Mouse (Mus musculus) layer of hippocampus, adult 2 months (tissue): Measurements from ENCODE around the gene Plk1. TPM values are rescaled to one million over a fixed set of nuclear protein-coding genes. Genes with fewer than 3 reads are reported as not detected.

ENCODE experiments used
- DNase-seq, 2 experiments: peaks; one replicate each; pipeline ENCODE4 v3.0.0; 2022; ENCODE audit warnings: low spot score in 2 of 2
- H3K27ac ChIP-seq: fragments of 200-600 bp; 2 replicates; pipeline ENCODE4 v1.8.1; 2022
- H3K4me3 ChIP-seq: fragments of 200-600 bp; 2 replicates; pipeline ENCODE4 v1.8.1; 2022; ENCODE audit warnings: mild to moderate bottlenecking
- CTCF ChIP-seq: fragments of 200-600 bp; conservative IDR thresholded peaks from 2 replicates; pipeline ENCODE4 v1.8.1; 2022; ENCODE audit warnings: antibody characterized with exemption, mild to moderate bottlenecking, moderate library complexity
- total RNA-seq, 2 experiments: library from RNA; stranded (reverse); gene quantifications; 2 replicates each; pipeline ENCODE4 v1.2.3; 2021

The Plk1 gene
- total RNA-seq, 2 experiments from 2014 or later: 2.1 to 2.9 TPM

DNA sequence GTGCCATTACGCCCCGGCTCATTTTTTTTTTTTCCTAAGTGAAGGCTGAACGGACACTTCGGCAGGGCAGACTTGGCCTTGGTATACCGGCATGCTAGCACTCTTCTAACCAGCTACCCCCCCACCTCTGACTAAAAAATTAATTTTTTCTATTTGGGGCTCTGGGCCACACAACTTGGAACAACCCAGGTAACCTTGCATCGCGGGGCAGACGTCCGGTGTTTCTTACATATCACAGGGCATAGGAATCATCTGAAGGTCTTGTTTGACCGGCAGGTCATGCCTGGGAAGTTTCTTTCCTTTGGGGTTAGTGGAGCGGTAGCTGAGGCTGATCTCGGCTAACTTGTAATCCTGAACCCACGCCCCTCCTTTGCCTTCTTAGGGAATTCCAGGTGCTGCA is 751 bp upstream of the Plk1 start:
- no peak for DNase-seq
- Histone ChIP-seq H3K4me3 (peak overlapping the region; percentile 65), H3K27ac (peak overlapping the region; percentile 77; the same call in 1 of the 2 replicates)
- TF ChIP-seq CTCF: no peak

DNA sequence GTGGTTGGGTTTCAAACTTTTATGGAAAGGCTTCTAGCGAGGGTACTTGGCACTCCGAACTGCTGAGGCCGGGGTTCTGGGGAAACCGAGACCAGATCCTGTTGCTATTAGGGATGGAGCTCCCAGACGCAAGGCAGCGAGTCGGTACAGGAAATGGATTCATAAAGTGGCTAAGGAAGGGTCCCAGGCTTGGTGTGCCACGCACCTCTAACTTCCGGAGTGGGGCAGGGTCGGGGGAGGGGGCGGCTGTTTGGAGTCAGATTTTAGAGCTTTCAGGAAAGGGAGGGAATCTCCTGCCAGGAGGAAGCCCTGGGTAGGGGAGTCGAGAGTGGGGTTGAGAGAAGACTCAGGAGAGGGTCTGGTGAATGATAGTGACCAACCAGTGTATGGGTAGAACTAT is 798 bp downstream of the Plk1 start:
- no peak for TF ChIP-seq CTCF
- Histone ChIP-seq H3K4me3 (no peak overlapping the region; the same call in 1 of the 2 replicates), H3K27ac (no peak overlapping the region)
- no peak for DNase-seq

DNA sequence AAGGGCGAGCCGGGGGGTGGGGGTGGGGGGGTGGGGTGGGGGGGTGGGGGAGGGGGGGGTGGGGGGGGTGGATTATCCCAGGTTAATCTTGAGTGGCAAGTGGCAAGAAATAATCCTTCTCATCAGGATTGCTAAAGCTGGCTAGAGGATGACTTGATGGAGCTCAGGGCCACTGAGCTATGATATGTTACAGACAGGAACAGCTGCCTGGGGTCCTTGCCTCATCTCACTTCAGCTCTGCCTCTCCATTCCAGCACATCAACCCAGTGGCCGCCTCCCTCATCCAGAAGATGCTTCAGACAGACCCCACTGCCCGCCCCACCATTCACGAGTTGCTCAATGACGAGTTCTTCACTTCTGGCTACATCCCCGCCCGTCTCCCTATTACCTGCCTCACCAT is 4.5 kb downstream of the Plk1 start:
- no peak overlapping the region for H3K4me3 ChIP-seq
- H3K27ac ChIP-seq: no peak overlapping the region
- no peak for DNase-seq
- no peak for TF ChIP-seq CTCF

DNA sequence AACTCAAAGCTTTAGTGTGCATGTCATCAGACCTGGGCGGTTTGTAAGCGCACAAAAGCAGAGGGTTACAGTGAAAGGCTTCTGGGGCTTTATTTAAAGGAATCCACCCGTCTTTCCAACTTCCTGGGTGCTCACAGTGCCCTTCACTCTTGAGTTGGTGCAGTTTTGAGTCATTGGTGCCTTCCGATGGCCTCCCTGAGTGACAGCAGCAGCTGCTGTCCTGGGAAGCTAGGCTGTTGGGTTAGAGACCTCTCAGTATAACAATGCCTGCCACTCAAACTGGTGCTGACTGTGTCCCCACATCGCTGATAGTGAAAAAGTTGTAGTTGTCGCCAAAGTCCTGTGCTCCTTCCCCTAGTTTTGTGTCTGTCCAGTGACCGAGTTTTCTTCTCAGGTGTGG is 8.0 kb downstream of the Plk1 start:
- no peak for DNase-seq
- no peak overlapping the region for H3K4me3 ChIP-seq
- H3K27ac ChIP-seq: no peak overlapping the region
- TF ChIP-seq CTCF: no peak

DNA sequence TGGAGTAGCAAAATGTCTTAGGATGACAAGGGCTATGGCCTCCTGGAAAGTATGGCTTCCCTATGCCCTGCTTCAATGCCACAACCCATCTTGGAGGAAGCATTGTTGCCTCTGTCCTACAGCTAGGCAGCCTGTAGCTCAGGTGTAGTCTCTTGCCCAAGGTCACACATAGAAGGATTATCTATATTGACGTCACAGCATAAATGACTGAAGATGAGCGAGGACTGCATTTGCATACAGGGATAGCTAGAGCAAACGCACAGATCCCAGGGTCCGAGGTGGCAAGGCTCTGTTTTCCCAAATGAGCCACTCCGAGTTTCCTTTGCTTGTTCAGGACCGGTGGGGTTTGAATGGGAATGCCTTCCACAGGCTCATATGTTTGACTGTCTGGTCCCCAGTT is 11.5 kb downstream of the Plk1 start:
- DNase-seq: no peak
- Histone ChIP-seq H3K4me3 (no peak overlapping the region), H3K27ac (no peak overlapping the region)
- TF ChIP-seq CTCF: no peak

DNA sequence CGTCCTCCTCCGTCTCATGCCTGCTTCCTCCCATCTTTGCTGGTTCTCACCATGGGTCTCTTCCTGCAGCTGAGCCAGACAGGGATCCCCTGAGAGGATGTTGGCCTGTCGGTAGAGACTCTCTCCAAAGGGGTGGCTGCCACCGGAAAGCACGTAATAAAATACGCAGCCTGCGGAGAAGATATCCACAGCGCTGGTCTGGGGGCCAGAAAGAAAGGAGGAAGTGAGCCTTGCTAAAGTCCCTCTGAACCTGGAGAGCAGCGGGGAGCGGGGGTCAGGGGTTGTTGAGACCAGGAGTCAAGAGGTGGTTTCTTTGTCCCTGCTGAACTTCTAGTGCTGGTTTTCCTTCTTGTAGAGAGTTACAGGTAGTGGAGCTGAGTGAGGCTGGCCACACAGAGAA is 12.4 kb downstream of the Plk1 start:
- Histone ChIP-seq H3K4me3 (no peak overlapping the region), H3K27ac (no peak overlapping the region)
- no peak for TF ChIP-seq CTCF
- no peak for DNase-seq

DNA sequence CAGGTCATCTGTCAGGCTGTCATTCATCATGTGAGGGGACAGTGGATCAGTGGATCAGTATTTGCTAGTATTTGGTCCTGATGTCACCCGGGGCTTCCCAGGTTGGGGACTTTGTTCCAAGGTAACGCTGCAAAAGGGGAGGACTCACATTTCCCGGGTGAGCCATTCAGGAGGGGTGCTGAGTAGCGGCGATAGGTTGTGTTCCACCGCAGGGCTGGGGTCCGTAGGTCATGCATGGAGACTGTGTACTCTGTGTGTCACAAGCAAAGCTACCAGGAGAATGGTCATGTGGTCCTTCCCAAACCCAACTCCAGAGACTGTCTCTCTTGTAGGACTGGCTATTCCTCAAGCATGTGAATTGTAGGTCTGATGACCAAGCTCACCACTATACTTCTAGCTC is 21.5 kb downstream of the Plk1 start:
- H3K4me3 ChIP-seq: no peak overlapping the region
- no peak overlapping the region for H3K27ac ChIP-seq
- no peak for TF ChIP-seq CTCF
- DNase-seq: no peak

DNA sequence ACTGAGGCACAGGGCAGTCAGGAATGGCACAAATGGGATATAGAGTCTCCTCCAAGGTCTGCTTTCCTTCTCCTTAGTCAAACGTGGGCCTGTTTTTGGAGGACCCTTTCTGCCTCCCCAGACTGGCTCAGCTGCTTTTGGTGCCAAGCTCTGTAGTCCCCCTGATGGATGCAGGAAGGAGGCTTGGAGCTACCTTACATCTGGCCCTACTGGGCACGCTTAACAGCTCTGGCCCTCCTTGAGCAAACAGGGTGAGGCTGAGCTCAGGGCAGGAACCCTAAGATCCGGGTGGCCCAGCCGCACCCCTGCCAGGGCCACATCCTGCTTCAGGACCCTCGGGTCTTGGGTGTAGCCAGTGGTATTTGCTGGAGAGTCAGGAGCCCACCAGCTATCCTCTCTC is 25.3 kb downstream of the Plk1 start:
- H3K27ac ChIP-seq: no peak overlapping the region
- no peak overlapping the region for H3K4me3 ChIP-seq
- no peak for TF ChIP-seq CTCF
- DNase-seq: no peak

DNA sequence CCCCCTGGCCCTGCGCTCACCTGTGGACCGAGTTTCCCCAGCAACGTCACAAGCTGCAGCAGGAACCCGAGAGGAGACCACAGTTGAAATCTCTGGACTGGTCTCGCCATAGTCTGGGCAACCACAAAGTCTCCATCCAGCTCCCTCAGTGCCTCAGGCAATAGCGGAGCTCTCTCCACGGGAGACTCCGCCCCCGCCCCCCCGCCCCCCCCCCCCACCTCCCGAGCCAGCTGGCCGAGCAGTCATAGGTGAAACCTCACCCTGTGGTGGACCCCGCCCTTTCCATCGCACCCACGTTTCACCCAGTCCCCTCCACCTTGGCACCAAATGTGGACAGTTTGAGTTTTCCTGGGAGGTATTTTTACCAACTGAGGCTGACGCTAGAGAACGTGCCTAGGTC is 26.8 kb downstream of the Plk1 start, which contains the start of gene Ern2:
Ern2 (minus strand) TSS at position 165 of the 400 bp plus-strand sequence.
- Histone ChIP-seq H3K27ac (no peak within 1 kb of the TSS), H3K4me3 (peak within 1 kb of the TSS; percentile 20; the same call in 1 of the 2 replicates)
- no peak for TF ChIP-seq CTCF
- no peak for DNase-seq

DNA sequence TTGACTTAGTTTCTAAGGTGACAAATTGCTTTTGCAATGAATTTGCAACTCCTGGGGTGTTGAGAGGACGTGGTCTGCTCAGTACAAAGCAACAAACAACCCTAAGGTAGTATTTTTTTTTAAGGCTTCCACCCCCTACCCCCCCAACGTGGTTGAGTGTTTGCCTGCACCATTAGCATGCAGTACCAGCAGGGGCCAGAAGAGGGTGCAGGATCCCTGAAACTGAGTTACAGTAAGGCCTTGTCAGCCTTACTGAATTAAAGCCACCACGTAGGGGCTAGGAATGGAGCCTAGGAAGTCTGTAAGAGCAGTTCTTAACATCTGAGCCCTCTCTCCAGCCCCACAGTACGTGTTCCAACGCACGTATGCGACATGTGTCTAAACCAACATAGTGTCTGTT is 30.2 kb downstream of the Plk1 start:
- TF ChIP-seq CTCF: peak; percentile 78
- Histone ChIP-seq H3K27ac (no peak overlapping the region), H3K4me3 (no peak overlapping the region)
- DNase-seq: peak in 1 of 2 experiments; percentile 53

DNA sequence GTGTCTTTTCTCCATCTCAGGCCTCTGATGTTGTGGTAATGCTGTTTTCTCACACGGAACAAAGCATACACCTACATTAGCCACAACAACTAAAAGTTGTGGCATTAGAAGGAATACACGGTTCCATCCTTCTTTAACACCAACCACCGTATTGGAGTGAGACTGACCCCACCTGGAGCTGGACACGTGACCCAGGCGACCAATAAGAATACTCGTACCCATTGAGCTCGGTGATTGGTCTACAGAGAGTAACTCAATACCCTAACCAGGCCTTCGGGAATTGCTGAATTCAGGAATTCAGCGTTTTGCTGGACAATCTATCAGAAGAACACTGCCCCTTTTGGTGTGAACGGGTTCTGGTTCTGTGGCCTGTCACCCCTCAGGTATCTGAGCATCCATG is 31.9 kb downstream of the Plk1 start:
- H3K27ac ChIP-seq: no peak overlapping the region
- DNase-seq: no peak
- no peak overlapping the region for H3K4me3 ChIP-seq
- TF ChIP-seq CTCF: no peak

DNA sequence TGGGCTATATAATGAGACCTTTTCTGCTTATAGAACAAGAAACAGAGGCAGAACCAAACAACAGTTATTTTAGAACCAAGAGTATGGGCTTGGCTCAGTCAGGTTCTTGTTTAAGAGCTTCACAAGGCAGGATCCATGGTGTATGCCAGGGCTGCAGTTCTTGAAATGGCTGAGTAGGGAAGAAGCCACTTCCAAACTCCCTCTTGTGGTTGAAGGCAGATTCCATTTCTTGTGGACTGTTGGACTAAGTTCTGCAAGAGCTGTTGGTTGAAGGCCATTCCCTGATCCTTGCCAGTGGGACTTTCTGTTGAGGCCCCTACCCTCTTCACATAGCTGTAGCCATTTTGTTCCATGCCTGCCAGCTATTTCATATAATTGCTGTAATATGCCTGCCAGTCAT is 34.7 kb downstream of the Plk1 start:
- no peak overlapping the region for H3K4me3 ChIP-seq
- no peak overlapping the region for H3K27ac ChIP-seq
- DNase-seq: no peak
- TF ChIP-seq CTCF: peak; percentile 41

DNA sequence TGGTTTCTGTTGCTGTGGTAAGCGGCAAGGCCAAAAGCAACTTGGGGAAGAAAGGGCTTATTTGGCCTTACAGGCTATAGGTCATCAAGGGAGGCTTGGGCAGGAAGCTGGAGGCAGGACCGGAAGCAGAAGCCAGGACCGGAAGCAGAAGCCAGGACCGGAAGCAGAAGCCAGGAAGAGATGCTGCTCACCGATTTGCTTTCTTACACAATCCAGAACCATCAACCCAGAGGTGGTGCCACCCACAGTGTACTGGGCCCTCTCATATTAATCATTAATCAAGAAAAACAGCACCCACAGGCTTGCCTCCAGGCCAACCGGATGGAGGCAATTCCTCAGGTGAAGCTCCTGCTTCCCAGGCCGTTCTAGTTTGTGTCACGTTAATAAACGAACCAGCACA is 37.5 kb downstream of the Plk1 start:
- Histone ChIP-seq H3K27ac (no peak overlapping the region), H3K4me3 (no peak overlapping the region)
- no peak for TF ChIP-seq CTCF
- DNase-seq: no peak

DNA sequence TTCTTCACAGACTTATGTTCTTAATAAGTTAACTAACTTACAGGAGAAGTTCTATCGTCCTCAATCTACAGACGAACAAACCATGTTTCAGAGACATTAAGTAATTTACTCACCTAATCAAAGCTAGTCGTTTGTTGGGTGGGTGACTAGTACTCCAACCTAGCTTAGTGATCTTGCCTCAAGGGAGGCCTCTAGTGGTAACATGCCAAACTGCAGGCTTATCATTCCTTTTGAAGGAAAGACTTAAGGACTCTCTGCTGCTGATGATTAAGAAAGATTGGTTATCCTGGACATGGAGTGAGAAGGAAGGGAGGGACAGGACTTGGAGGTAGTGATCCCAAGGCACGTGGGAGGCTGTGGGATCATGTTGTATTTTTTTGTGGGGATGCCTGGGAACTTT is 38.1 kb downstream of the Plk1 start:
- no peak overlapping the region for H3K4me3 ChIP-seq
- peak; percentile 29 to 67 for DNase-seq
- no peak overlapping the region for H3K27ac ChIP-seq
- peak; percentile 91 for TF ChIP-seq CTCF

DNA sequence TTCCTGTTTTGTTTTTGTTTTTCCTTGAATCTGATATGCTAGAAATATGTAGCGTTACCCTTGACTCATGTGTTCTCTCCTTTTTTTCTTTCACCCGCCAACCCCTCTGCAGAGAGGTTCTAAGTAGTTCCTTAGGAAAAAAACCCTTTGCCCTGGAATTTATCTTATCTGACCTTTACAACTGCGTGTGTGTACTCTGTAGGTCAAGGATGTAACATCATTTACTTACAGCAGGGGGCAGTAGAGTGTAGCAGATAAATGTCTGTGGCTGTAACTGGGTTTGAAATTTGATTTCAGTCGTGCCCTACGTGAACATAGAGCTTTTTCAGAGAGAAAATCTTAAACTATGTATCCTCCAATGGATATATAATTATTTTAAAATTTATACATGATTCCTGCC is 40.1 kb downstream of the Plk1 start:
- Histone ChIP-seq H3K4me3 (no peak overlapping the region), H3K27ac (no peak overlapping the region)
- peak; percentile 45 to 58 for DNase-seq
- TF ChIP-seq CTCF: peak; percentile 95
